Mouse (Mus musculus) cerebellum, adult 11 months (tissue): ENCODE results near the gene Hapln4.
"Not testable (repeated sequence)": the region's sequence is repeated elsewhere in the genome, so short reads cannot be mapped to it uniquely, and the experiment has no call there.

Experiments
- DNase-seq: peaks from one replicate; pipeline ENCODE4 v3.0.0; 2022

Gene Hapln4

GRCm38 (mm10) chr8:70083285-70083684 lies at the start of gene Hapln4:
Gene Hapln4 (plus strand): TSS chr8:70083457.
- peak; percentile 89 for DNase-seq

DNA sequence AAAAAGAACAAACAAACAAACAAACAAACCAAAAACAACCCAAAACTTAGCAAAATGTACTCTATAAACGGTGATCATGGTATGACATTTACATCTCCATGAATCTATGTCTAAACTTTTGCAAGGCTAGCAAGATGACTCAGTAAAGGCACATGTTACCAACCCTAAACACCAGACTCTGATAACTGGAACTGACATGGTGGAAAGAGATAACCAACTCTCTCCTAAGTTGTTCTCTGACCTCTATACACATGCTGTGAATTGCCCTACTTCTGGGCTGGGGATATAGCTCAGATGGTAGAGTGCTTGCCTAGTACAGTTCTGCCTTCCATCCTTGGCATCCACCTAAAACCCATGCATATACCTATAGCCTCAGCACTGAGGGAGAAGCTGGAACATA lies 45.3 kb upstream of the Hapln4 start:
- no peak for DNase-seq

GRCm38 (mm10) chr8:70041885-70042546 lies 41.2 kb upstream of the Hapln4 start:
- DNase-seq: peak; percentile 6

- peak; percentile 96 for DNase-seq
Observed at GRCm38 (mm10) chr8:70042583-70043455, 40.4 kb upstream of the Hapln4 start, which contains the start of the genes Mau2 and Sugp1. Gene Mau2 (minus strand): TSS chr8:70042734. Gene Sugp1 (plus strand): TSS chr8:70042813.

- peak; percentile 17 for DNase-seq
Observed at GRCm38 (mm10) chr8:70043996-70044395, 39.3 kb upstream of the Hapln4 start.

DNA sequence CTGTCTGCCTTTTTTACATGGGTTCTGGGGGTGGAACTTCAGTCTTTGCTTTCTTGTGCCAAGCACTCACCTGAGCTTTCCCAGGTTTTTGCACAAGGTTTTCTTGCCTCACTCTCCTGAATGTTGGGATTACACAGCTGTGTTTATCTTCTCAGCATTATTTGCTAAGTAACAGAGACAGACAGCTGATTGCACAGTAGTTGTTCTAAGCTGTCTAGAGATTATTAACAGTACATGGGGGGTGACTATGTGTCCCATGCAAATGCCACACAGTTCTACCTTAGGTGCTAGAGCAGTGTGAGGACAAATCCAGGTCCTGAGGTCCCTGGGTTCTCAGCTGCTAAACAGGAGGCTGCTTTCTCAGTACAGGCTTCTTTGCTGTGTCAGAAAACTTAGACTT lies 33.6 kb upstream of the Hapln4 start:
- no peak for DNase-seq

- not testable (repeated sequence) for DNase-seq
Observed at GRCm38 (mm10) chr8:70050434-70050833, 32.8 kb upstream of the Hapln4 start.

DNA sequence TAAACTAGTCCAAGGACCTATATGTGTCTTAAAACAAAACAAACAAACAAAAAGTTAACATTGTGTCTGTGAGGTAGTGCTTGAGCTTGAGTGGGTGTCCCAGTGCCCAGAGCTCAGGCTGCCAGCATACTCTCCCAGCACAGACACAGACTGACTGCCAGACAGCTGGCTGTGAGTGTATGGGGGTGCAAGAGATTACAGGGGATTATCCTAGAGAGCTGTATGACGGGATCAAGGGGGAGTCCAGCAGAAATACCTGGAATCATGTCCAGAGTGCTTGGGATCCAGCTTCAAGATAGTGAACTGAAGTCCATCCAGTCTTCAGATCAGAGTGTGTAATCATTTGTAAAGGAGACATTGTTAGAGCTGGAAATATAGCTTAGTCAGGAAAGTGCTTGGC lies 25.5 kb upstream of the Hapln4 start:
- no peak for DNase-seq

DNA sequence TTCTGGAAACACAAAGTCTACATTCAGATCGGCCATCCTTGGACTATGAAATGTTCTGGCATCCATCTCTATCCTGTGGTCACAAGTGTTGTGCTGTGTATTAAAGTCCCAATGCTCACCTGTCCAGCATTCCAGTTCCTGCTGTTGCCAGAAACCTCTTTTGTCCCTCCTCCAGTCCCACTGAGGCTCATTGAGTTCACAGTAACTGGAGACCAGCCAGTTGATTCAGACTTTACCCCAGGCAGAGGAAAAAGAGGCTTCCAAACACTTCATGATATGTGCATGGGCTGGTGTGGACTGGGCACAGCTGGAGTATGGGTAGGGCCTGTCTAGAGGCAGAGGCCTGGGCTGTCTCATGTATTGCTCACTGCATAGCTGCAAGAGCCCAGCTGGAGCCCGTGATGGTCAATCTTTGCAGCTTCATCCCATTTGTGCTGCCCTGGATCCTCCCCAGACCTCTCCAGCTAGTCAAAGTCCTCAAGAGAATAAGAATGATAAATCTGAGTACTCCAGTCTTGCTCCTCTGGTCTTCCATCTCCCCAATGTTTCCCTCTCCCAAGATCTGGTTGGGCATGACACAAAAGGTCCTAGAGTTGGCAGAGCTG lies 11.3 kb upstream of the Hapln4 start:
- DNase-seq: no peak

- DNase-seq: no peak
Observed at GRCm38 (mm10) chr8:70072441-70073069, 10.7 kb upstream of the Hapln4 start, which contains the start of gene Tm6sf2. Gene Tm6sf2 (plus strand): TSS chr8:70072924.

- DNase-seq: no peak
Observed at GRCm38 (mm10) chr8:70073120-70073519, 10.1 kb upstream of the Hapln4 start.

GRCm38 (mm10) chr8:70073682-70074081 lies 9.6 kb upstream of the Hapln4 start:
- DNase-seq: no peak

DNA sequence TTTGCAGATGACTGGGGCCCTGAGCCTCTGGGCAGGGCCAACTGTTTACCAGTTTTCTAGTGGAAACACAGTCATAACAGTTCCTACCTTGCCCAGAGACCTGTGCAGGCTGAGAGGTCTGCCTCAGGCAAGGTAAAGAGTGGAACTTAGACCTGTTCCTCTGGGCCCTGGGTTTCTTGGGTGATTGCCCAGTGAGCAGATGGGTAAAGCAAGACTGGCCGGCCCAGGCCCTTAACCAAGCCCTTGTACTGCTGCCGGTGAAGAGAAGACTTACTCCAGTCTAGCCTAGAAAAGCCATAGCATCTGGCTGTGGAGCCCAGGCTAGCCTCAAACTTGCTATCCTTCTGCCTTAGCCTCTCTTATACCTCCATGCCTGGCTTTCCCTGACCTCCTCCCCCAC lies 1.3 kb upstream of the Hapln4 start:
- no peak for DNase-seq

GRCm38 (mm10) chr8:70084191-70085065 lies 1.2 kb downstream of the Hapln4 start:
- peak; percentile 52 for DNase-seq

DNA sequence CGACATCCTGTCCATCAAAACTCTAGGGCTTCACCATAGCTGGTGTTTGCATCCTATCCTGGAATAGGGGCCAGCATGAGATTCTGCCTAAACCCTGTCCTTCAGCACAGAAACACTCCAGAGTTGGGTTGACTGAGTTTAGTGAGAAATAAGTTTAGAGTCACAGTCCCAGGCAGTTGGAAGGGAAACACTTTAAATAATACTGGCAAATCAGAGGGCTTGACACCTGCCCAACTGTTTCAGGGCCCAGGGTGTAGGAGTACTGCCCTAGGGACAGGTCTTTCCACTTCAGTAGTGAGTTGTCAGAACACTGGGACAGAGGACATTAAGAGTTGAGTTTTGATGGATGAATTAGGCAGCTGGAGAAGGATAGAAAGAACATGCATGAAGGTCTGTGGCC lies 2.9 kb downstream of the Hapln4 start:
- DNase-seq: no peak

GRCm38 (mm10) chr8:70087237-70087636 lies 4.0 kb downstream of the Hapln4 start:
- no peak for DNase-seq

- peak; percentile 34 for DNase-seq
Observed at GRCm38 (mm10) chr8:70087836-70088650, 4.8 kb downstream of the Hapln4 start.

DNA sequence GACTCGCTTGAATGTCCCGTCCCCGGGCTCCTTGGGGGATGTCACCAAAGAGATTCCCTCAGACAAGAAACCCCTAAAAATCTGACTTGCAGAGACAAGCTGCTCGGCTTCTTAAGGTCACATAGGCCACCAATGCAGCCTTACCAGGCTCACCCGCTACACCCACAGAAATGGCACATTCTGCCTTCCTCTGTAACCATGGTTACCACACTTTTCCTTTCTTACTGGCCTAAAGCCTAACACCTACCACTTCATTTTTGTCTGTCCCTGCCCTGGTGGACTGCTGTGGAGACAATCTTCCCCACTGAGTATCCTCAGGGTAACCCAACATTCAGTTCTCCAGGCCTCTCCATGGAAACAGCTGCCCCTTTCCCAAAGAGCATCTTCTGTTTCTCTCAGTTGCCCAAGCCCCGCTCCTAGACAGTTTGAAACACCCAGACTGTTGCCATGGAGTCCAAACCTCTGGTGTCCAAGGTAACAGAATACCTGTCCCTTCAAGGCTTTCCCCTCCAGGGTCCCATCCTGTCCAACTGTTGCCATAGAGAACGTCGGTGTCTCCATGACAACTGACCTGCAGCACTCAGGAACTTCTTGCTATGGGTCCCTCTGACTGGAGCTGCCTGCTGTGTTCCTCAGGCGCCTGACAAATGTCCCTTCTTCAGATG lies 6.2 kb downstream of the Hapln4 start:
- DNase-seq: no peak

DNA sequence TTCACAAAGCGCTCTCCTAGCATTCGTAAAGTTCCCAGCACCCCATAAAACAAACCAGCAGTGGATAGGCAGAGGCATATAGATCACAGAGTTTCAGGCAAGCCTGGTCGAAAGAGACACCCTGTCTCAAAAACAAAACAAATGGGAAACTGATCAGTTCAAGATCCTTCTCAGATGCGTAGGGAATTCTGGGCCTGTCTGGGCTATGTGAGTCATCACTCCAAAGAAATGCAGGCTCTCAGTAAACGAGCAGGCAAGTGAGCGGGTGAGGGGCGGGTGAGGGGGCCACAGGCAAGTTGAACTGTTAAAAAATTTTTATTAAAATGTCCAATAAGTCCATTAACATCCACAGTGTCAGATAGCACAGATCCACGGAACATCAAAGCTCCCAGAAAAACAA lies 9.5 kb downstream of the Hapln4 start:
- DNase-seq: no peak

GRCm38 (mm10) chr8:70099276-70099675 lies 16.0 kb downstream of the Hapln4 start:
- no peak for DNase-seq

- no peak for DNase-seq
Observed at GRCm38 (mm10) chr8:70100241-70100640, 17.0 kb downstream of the Hapln4 start.
